Mouse (Mus musculus): Measurements from ENCODE around the gene Aqp9.

Aqp9 gene

DNA sequence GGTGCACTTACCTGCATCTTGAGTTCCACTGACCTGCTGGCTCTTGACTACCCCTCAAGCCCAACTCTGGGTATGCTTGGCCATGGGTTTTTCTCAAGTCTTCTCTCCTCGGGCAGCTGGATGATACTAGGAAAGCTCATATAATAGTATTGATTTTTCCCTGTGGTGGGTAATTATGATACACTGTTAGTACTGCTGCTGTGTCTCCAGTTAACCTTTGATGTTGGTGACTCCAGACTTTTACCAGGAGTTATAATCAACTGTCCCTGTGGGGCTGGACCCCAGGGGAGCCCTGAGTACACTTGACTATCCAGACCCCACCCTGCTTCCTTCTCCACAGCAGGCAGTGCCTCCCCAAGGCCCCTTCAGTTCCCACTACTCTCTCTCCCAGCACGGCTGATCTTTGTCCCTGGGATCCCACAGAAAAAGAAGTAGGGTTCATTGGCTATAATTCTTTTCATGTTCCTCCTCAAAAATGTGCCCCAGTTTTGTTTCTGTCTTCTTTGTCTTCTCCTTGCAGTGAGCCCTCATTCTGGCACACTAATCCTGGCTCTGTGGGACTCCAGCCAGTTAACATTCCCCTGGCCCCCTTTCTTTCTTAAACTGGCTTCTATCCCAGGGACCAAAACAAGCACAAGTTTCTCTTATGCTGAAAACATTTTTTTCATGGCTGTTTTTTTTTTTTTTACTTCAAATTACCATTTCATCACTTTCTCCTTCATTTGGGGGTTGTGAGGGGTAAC, 838 bp downstream of the Aqp9 start:
- no peak for DNase-seq (ENCODE audit: low spot score)

DNA sequence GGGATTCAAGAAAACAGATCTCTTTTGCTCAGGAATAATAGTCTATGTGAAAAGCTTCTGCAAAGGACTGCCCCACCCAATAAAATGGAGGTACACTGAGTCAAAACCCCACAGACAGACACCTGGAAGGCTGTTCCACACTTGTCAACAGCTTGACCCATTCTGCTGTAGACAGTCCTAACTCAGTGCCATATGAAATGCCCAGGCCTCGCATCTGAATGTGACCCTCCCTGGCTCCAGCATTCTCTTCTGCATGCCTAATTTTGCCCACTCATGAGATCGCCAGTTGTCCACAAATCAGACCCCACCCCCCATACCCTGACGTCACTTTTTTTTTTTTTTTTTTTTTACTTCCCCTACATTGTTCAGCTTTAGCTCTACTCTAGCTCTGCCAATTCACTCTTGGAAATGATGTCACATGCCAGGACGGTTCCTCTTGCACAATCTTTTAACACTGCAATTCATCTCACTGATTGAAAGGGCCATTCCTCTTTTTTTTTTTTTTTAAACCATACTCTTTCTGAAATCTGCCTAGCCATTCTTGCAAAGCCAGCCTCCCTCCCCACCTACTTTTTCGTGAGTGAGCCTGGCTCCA, 1.5 kb downstream of the Aqp9 start:
- no peak for DNase-seq (ENCODE audit: low spot score)

DNA sequence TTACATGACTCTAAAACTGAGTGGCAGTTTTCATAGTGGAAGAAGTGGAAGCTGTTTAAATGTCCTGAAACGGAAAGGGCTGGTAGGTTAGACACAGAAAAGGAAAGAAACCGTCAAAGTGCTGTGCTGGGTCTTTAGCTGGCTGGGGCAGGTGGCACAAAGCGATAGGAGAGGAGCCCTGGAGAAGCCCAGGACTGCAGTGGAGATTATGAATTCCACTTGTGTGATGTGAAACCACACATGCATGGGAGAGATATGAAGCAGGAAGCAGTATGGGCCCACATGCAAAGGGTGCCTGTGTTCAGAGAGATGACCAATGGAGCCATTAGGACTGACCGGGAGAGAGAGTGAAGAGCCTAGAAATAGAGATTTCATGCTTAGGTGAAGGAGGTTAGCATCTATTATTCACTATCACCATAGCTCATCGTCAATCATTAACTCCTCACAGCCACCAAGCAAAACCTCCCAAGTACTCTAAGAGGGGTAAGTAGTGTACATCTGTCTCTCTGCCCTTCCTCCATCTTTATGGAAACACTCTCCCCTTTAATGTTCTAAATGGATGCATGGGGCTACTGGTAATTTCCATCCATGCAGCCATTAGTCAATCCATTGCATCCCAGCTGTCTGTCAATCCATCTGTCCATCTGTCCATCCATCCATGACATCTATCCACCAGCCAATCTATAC, 2.3 kb downstream of the Aqp9 start:
- DNase-seq (ENCODE audit: low spot score): peak; percentile 93

DNA sequence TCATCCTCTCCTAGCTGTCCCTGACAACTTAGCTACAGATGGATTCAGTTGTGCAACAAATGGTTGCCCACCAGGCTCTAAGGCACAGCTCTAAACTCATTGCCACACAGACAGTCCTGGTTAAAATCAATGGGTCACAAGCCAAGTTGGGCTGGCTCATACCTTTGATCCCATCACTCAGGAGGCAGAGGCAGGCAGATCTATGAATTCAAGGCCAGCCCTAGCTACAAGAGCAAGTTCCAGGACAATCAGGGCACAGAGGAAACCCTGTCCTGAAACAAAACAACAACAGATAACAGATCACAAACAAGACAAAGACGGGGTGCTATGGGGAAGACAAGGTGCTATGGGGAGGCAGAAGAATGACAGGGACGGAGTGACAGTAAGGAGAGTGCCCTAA, 3.0 kb downstream of the Aqp9 start:
- no peak for DNase-seq (ENCODE audit: low spot score)

DNA sequence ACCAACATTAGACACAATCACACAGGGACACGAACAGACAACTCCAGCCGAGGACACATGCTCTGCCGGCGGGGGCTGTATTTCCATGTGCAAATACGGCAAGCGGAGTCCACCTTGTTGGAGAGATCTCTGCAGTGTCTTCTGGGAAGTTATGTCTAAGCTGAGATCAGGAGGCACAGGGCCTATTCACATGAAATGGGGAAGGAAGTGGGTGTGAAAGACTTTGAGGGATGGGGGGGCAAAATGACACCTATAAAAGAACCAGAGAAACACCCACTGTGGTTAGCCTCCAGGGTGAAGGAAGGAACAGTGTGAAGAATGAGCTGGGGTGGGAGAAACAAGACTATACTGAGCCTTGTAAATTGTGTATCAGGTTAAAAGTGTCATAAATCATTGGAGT, 3.4 kb downstream of the Aqp9 start:
- no peak for DNase-seq (ENCODE audit: low spot score)

DNA sequence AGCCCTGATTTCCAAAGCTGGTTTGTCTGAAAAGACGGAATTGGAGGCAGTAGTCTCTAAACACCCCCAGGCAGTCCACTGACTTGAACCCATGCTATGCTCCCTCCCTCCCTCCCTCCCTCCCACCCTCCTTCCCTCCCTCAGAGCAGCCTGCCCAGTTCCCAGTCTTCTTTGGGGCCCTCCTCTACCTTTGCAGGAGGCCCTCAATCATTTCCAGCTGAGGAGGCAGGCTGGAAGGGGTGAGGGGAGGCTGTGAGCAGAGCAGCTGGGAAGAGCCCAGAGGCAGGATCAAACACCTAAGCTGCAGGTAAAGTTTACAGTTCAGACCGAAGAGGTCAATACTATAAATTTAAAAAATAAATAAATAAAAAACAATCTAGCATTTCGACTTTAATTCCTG, 4.1 kb downstream of the Aqp9 start:
- no peak for DNase-seq (ENCODE audit: low spot score)

DNA sequence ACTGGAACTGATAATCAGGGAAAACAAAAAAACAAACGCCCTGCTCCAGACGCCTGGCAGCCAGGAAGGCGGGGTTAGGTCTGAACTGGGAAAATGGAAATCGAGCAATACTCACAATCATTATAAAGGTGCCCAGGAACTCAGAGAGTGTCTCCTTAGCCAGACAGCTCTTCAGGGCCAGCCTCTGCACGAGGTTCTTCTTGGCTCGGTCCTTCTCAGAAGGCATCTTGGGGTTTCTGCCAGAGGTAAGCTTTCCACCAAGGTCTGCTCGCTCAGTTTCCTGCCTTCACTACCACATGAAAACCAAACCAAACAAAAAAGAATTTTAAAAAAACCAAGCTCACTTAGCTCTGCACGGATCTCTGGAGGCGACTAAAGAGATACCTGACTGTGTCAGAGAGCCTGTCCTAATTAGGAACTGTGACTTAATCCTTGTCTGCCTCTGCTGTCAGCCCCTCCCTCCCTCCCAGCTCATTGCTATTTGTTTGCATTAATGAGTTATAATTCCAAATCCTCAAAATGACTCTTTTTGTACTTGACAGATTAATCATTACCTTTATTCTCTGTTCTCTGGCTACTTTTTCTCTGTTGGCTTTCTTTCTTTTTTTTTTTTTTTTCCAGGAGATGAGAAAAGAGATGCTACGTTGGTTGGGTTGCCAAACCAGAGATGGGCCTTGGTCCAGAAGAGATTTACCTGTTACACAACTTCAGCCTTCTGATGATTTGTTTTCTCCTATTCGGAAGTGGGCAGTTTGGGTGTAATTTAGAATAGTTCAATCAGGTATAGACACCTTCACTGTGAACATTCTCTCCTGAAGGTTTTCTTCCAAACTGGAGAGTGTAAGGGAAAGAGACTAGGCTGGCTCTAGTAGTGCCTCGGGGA, 5.4 kb downstream of the Aqp9 start:
- DNase-seq (ENCODE audit: low spot score): no peak

DNA sequence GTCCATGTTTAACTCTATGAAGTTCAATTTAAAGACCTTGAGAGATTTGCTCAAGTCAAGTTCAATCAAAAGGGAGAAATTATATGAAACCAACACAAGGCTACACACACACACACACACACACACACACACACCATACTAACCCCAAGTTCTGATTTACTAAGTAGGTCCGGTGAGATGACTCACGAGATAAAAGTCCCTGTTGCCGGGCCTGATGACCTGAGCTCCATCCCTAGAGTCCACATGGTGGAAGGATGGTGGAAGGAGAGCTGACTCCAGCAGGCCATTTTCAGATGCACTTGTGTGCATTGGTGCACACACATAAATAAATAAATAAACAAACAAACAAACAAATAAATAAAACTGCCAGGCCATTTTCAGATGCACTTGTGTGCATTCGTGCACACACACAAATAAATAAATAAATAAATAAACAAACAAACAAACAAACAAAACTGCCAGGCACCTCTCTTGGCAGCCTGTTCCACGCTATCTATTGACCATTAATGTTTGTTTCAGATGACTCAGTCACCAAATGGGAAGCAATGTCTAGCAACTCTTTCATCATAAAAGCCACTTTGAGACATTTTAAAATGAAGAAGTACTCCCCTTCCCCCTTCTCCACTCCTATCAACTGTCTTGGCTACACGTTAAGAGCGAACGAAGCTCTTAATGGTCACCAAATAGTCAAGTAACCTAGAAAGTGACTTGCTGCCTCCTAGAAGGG, 6.2 kb downstream of the Aqp9 start:
- no peak for DNase-seq (ENCODE audit: low spot score)

DNA sequence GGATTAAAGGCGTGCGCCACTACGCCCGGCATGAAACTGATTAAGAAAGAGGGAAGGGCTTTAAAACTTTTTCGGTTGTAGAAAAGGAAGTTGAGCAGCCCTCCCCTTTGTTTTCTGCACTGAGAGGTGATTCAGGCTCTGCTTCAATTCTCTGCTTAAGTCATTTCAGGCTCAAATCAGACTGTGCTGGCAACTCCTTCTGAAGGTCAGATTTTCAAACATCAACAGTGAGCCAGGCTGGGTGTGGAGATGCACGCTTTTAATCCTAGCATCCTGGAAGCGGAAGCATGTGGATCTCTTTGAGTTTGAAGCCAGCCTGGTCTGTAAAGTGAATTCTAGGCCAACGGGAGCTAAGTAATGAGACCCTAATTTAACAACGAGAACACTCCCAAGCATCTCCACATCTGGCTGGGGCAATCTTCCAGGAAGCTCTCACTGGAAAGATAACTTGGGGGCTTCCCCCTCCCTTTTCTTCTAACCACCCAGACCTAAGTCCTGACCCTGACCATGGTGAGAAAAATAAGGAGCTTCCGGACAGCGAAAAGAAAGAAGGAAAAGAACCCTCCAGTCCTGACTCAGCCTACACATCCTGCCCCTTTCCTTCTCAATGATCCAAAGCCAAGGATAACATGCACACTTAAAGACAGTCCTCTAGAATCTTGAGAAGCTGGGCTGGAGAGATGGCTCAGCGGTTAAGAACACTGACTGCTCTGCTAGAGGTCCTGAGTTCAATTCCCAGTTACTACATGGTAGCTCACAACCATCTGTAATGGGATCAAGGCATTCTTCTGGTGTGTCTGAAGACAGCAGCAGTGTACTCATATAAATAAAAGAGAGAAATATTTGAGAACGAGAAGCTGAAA, 7.4 kb downstream of the Aqp9 start:
- no peak for DNase-seq (ENCODE audit: low spot score)

DNA sequence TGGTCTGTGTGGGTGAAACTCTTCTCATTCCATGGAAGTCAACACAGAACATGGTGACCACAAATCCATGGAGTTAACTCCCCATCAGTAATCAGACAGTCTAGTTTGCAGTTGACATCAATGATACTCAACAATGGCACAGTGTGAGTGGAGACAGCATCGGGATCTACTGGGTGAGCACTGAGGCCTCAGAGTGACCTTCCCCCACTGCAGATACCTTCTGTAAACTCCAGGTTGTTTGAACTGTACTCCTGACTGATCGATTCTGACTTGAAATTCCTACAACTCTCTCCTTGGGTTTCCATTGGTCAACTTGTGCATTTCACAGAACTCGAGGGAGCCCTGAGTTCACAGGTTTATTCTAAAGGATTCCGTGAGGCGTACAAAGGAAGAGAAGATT, 8.8 kb downstream of the Aqp9 start:
- DNase-seq (ENCODE audit: low spot score): no peak

DNA sequence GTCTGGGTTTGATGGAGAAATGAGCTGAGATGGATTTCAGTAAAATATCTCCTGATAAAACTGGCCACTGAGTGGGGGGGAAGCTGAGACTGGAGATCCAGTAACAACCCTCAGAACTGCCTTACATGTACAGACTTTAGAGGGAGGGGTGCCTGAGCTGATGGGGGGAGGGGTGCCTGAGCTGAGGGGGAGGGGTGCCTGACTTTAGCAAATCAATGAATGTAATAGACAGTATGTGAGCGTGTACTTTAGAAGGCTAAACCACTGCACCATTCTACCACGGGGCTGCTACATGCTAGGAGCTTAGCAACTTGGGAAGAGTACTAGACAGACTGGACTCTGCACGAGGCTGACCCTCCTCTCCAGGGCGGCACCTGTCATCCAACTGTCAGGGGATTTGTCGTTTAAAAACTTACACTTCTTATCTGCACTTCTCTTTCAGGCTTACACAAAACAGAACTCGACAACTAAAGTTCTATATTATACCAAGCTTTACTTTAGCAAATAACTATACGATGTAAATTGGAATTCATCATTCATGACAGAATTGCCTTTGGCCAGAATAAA, 9.3 kb downstream of the Aqp9 start:
- DNase-seq (ENCODE audit: low spot score): no peak

DNA sequence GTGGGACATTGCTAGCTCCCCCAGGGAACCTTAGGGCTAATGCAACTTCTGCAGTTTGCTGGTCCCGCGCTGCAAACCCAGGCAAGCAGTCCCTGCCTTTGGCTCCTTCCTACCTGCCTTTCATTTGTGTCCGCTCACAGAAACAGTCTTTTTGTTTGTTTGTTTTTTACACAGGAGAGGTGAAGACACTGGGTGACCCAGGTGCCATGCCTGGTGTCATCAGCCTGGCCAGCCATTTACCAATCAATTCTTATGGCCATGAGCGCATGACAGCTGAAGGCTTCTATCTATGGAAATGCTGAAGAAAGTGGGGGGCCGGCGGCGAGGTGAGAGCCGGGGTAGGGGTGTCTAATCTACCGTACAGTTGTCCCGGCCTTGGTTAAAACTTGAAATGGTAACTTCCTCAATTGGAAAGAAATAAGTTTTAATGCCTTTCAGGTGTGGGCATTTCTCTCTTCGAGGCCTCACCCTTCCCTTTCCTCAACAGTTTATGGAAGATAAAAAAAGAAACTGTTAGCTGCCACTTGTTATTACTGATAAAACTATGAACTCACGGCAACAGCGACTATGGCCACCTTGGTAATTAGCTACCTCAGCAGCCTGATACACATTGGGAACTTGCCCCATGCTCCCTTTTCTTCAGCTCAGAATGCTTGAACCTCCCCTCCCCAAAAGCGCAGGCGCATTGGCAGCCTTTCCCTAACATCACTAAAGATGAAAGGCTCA, 10.4 kb downstream of the Aqp9 start:
- no peak for DNase-seq (ENCODE audit: low spot score)

DNA sequence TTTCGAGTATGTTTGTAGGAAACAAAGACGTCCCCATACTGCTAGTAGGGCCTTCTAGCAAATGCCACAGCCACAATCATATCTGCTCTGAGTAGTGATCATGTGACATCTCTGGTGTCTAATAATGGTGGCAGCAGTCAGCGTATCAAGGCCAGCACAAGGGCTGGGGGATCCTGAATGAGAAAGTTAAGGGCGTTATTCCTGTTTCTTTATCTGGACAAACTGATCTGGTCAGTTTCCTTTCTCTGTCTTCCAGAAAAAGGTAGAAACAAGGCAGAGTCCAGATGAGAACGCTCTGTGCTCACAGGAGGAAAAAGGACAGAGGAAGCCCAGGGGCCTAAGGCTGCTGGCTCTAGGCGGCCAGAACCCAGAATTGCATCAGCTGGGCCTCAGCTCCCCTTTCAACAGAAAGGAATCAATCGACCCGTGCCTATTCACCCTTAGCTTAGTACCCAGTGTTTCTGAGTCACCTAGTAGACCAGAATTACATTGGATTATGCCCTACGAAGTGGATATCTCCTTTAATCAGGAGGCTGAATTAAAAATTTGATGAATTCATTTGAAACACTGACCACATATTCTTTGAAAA, 11.9 kb downstream of the Aqp9 start:
- no peak for DNase-seq (ENCODE audit: low spot score)

DNA sequence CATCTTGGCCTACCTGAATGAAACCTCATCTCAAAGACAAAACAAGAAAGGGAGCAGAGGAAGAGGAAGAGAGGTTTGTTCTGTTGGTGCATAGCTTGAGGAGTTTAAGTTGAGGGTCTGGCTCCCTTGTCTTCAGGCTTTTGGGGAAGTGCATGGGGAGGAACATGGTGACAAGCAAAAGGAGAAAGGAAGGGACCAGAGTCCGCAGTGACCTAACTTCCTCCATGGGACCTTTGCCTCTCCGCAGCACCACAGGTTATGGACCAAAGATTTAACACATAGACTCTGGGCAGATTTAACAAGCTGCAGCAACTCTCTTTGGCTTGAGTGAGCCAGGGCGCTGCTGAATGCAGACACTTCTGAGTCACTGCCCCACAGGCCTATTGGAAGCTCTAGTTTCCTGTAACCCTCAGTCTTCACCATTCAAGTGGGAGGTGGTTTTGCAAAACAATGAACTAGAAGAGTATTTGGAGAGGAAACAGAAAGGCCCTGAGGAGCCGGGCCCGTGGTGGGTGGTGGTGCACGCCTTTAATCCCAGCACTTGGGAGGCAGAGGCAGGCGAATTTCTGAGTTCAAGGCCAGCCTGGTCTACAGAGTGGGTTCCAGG, 13.0 kb downstream of the Aqp9 start:
- no peak for DNase-seq (ENCODE audit: low spot score)

DNA sequence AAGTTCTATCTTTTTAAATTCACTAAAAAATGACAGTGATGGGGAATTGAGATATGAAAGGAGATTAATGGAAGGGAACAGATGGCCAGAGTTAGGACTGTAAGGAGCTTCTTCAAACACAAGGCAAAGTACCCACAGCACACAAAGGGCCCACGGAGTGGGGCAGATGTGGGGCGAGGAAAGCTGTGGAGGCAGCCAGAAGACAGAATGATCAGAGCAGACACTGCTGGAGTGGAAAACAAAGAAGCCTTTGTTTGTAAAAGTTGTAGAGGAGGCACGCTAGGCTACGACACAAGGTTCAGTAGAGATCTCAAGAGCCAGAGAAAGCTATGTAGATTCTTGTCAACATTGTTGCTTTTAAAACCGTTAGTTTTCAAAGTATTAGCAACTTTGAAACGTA, 17.1 kb downstream of the Aqp9 start:
- DNase-seq (ENCODE audit: low spot score): no peak

DNA sequence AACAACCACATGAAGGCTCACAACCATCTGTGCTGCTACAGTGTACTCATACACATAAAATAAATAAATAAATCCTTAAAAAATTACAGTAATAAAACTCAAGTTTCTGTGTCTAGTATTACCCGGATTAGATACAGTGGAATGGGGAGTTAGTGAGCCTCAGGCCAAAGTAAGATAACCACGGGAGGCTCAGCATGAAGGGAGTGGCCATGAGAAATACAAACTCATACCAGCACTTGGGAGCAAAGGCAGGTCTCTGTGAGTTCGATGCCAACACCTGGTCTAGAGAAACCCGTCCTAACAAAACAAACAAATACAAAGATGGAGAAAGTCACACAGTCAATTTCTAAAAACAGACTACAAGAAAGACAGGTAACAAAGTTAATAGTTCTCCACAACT, 18.3 kb downstream of the Aqp9 start:
- DNase-seq (ENCODE audit: low spot score): no peak

DNA sequence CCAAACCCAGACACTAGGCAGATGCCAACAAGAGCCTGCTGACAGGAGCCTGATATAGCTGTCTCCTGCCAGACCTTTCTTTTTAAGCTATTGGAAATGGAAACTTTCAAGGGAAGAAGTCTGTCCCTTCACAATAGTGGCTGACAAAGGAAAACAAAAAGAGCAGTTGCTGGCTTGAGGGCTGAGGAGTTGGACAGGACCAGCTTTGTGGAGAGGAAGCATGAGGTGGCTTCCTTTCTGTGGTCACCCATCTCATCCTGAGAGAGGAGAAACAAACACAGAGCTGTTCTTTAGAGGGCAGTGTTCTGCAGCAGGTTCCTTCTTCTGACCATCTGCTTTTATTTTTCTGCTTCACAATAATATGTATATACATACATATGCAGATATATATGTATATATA, 19.6 kb downstream of the Aqp9 start:
- DNase-seq (ENCODE audit: low spot score): no peak

DNA sequence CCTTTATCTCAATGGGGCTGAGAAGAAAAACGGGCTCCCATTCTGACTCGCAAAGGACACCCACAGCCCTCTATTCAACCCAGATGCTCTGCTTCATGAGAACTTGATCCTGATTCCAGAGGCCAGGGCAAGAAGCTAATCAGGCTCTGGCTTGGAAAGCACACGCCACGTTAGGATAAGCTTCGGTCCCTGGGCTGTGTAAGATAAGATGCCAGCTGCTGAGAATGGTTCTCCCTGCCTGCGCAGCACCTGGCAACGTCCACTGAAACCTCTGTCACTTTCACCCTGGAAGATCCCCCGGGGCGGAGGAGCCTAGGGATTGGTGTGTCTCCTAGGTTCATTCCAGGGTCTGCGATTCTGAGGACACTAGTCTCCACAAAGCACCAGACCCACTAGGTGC, 22.3 kb downstream of the Aqp9 start:
- peak; percentile 83 for DNase-seq (ENCODE audit: low spot score)

DNA sequence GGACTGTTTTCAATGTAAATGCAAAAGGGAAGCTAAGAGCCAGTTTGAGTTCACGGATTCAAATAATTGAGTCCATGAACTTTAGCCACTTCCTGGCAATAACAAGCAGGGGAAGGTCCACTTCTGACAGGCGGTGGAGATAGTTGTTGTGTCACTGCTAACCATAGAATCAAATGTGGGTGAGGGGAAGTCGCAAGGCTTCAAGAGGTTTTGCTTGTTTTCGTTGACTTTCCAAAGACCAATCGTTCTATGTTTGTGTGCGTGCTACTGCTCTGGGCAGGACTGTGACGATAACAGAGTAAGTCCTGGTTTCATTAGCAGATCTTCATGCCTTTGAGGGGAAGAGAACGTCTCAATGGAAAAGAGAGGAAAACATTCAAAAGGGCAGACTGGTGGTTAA, 28.3 kb downstream of the Aqp9 start:
- no peak for DNase-seq (ENCODE audit: low spot score)

All from c-Kit-positive CD71-positive TER-119-positive erythroid progenitor cells, embryonic 14.5 days (primary cell).